Mouse (Mus musculus): ENCODE results near the gene Stx8. TPM values are rescaled to one million over a fixed set of nuclear protein-coding genes. Genes with fewer than 3 reads are reported as not detected.

Stx8 gene
- total RNA-seq, 2 experiments from 2014 or later, result 7.6 to 34.6 TPM

GRCm38 (mm10) chr11:67967831-67968230 is 1.8 kb downstream of the Stx8 start:
- no peak for ATAC-seq (replicated peaks; ENCODE audit: low FRiP score, low TSS enrichment, poor library complexity, severe bottlenecking)

GRCm38 (mm10) chr11:67972606-67973005 is 6.6 kb downstream of the Stx8 start:
- no peak for ATAC-seq (replicated peaks; ENCODE audit: low FRiP score, low TSS enrichment, poor library complexity, severe bottlenecking)

DNA sequence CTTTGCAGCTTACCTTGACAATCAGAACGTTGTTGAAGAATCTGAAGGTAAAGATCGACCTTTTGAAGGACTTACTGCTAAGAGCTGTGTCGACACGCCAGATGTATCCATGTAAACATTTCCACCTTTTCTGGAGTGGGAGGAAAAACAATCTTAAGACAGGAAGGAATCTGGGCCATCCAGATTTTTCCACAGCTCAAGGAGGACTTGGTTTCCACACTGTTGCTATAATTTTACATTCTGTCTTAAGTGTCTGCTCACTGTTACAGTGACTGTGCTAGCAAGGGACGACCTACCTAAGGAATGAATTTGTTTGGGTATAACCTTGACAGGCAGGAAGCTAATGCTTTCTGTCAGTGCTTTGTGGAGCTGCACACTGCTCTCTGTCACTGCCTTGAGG is 7.2 kb downstream of the Stx8 start:
- ATAC-seq (replicated peaks; ENCODE audit: low FRiP score, low TSS enrichment, poor library complexity, severe bottlenecking), result no peak

- ATAC-seq (replicated peaks; ENCODE audit: low FRiP score, low TSS enrichment, poor library complexity, severe bottlenecking), result no peak
Observed at GRCm38 (mm10) chr11:67975252-67975651, 9.3 kb downstream of the Stx8 start.

- ATAC-seq (replicated peaks; ENCODE audit: low FRiP score, low TSS enrichment, poor library complexity, severe bottlenecking), result no peak
Observed at GRCm38 (mm10) chr11:67983564-67983963, 17.6 kb downstream of the Stx8 start.

DNA sequence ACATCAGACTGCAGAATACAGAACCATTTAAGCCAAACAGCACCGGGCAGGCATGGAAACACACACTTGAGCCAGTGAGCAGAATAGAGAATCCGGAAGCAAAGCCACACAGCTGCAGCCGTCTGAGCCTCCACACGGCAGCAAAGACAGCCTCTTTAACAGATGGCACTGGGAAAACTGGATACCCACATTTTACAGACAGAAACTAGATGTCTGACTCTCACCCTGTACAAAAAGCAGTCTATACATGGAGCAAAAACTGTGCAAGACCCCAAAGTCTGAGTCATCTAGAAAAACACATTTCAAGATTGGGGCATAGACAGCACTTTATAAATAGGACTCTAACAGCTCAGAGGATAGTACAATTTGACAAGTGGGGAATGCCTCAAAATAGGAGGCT is 25.2 kb downstream of the Stx8 start:
- no peak for ATAC-seq (replicated peaks; ENCODE audit: low FRiP score, low TSS enrichment, poor library complexity, severe bottlenecking)

GRCm38 (mm10) chr11:67995965-67996364 is 30.0 kb downstream of the Stx8 start:
- no peak for ATAC-seq (replicated peaks; ENCODE audit: low FRiP score, low TSS enrichment, poor library complexity, severe bottlenecking)

- ATAC-seq (replicated peaks; ENCODE audit: low FRiP score, low TSS enrichment, poor library complexity, severe bottlenecking), result no peak
Observed at GRCm38 (mm10) chr11:67998905-67999304, 32.9 kb downstream of the Stx8 start.

GRCm38 (mm10) chr11:67999629-68000028 is 33.6 kb downstream of the Stx8 start:
- ATAC-seq (replicated peaks; ENCODE audit: low FRiP score, low TSS enrichment, poor library complexity, severe bottlenecking), result no peak

- ATAC-seq (replicated peaks; ENCODE audit: low FRiP score, low TSS enrichment, poor library complexity, severe bottlenecking), result peak; percentile 90
Observed at GRCm38 (mm10) chr11:68004191-68004590, 38.2 kb downstream of the Stx8 start.

- ATAC-seq (replicated peaks; ENCODE audit: low FRiP score, low TSS enrichment, poor library complexity, severe bottlenecking), result no peak
Observed at GRCm38 (mm10) chr11:68006216-68006789, 40.3 kb downstream of the Stx8 start.

GRCm38 (mm10) chr11:68007645-68008044 is 41.7 kb downstream of the Stx8 start:
- ATAC-seq (replicated peaks; ENCODE audit: low FRiP score, low TSS enrichment, poor library complexity, severe bottlenecking), result no peak

DNA sequence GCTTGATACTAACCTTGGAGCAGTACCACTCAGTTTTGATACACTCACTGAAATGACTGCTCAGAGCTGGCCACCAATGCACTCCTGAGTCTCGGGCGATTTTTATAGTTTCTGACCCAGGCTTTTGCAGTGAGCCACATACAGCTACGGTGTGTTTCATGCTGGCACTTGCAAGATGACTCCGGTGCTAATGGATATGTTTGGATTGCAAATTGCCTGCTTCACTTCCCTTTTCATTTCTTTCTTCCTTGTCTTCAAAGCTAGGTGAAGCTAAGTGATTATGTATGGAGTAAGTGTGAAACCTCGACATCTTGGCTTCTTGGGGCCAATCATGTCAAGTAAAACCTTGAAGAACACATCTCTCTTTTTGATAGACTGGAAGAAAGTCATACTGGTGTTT is 43.4 kb downstream of the Stx8 start:
- ATAC-seq (replicated peaks; ENCODE audit: low FRiP score, low TSS enrichment, poor library complexity, severe bottlenecking), result no peak

DNA sequence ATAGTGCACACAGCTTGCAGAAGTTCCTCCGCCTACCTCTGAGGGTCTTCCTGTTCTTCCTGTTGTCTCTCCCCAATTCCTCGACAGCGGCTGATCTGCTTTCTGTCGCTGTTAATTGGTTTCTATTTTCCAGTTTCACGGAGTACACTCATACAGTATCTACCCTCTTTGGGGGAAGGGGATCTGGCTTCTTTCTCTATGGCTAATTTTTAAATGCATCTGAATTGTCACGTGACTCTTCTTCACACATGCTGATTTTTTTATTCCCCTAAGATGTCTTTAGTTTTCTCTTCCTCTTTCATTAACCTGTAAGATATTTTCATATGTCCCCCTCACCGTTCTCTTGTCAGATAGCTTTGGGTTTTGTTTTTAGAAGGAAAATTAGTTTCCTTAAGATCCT is 46.2 kb downstream of the Stx8 start:
- no peak for ATAC-seq (replicated peaks; ENCODE audit: low FRiP score, low TSS enrichment, poor library complexity, severe bottlenecking)

GRCm38 (mm10) chr11:68018191-68018590 is 52.2 kb downstream of the Stx8 start:
- ATAC-seq (replicated peaks; ENCODE audit: low FRiP score, low TSS enrichment, poor library complexity, severe bottlenecking), result no peak

- peak; percentile 74 for ATAC-seq (replicated peaks; ENCODE audit: low FRiP score, low TSS enrichment, poor library complexity, severe bottlenecking)
Observed at GRCm38 (mm10) chr11:68019156-68019555, 53.2 kb downstream of the Stx8 start.

DNA sequence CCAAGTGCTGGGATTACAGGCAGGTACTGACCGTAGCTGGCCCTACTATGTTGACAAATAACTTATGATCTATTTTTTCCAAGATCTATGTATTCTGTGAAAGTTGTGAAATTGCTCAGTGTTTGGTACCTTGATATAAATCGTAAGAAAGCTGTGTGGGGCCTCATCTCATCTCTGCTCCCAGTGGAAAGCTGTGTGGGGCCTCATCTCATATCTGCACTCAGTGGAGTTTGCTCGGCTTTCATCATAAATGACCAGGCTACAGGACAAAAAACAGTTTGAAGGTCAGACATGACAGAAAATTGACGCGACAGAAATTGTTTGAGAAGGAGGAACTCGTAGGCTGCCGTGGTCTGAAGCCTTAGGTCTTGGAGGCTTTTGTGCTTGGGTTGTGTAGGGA is 56.0 kb downstream of the Stx8 start:
- ATAC-seq (replicated peaks; ENCODE audit: low FRiP score, low TSS enrichment, poor library complexity, severe bottlenecking), result no peak

GRCm38 (mm10) chr11:68022895-68023294 is 56.9 kb downstream of the Stx8 start:
- ATAC-seq (replicated peaks; ENCODE audit: low FRiP score, low TSS enrichment, poor library complexity, severe bottlenecking), result no peak

DNA sequence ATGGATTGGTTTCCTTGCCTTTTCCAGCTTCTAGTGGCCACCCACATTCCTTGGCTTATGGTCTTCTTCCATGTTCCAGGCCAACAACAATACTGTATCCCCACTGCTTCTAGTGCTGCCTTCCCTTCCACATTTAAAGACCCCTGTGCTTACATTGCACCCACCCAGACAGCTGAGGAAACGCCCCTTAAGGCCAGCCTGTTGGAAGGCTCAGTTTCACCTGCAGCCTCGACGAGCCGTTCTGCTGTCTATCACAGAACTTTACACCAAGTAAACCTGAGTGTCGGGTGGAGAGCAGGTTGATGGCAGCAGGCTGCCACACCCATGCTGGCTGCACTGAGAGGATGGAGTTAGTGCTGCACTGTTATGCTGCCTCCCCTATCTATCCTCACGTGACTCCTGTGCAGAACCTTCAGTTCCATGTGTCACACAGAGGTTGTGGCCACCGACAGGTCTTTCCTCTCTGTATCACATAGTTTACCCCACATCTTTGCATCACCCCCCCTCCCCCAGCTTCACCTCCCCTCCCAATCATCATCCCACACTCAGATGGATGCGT is 57.9 kb downstream of the Stx8 start:
- no peak for ATAC-seq (replicated peaks; ENCODE audit: low FRiP score, low TSS enrichment, poor library complexity, severe bottlenecking)

DNA sequence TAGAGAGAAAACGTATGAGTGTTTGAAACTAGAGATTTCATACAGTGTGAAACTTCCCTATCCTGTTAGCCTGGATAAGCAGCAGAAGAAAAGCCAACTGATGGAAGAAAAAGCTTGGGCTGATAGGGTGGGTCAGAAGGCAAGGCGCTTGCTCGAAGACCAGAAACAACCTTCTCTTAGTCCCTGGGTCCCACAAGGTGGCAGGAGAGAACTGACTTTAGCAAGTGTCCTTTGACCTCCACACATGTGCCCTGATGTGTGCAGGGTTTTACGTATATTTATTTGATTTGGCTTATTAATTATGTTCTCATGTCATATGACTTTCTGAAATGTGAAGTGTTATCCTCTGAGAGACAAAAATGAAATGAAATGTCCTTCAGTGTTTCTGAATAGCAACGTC is 60.6 kb downstream of the Stx8 start:
- no peak for ATAC-seq (replicated peaks; ENCODE audit: low FRiP score, low TSS enrichment, poor library complexity, severe bottlenecking)

DNA sequence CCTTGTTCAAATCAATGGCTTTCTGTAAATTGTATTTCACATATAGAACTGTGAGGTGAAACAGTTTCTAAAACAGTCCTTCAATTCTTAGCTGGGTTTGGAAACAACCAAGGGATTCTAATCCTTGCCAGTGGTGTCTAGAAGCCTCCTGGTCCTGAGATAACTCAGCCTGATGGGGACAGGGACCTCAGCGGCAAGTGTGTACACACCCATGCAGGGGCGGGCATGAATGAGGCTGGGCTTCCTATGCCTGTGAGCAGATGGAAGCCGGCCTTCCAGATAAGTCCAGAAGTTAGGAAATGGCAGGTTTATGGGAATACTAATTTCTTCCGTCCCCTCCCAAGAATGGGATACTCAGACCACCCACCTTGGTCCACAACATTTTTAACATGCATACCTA is 63.1 kb downstream of the Stx8 start:
- ATAC-seq (replicated peaks; ENCODE audit: low FRiP score, low TSS enrichment, poor library complexity, severe bottlenecking), result no peak

GRCm38 (mm10) chr11:68029871-68030270 is 63.9 kb downstream of the Stx8 start:
- ATAC-seq (replicated peaks; ENCODE audit: low FRiP score, low TSS enrichment, poor library complexity, severe bottlenecking), result no peak
